Mouse (Mus musculus): ENCODE measurements around the gene Izumo3.
"Not testable (repeated sequence)": the region's sequence is repeated elsewhere in the genome, so short reads cannot be mapped to it uniquely, and the experiment has no call there.

Izumo3 gene

GRCm38 (mm10) chr4:92147134-92147533 lies at the start of gene Izumo3:
Gene Izumo3 (minus strand): TSS chr4:92147234.
- DNase-seq (ENCODE audit: low read depth, low spot score) = no peak

GRCm38 (mm10) chr4:92191649-92192048 lies 44.6 kb upstream of the Izumo3 start, which contains the start of gene Gm12666:
Gene Gm12666 (minus strand): TSS chr4:92191749.
- not testable (repeated sequence) for DNase-seq (ENCODE audit: low read depth, low spot score)

GRCm38 (mm10) chr4:92152646-92153045 lies 5.6 kb upstream of the Izumo3 start:
- DNase-seq (ENCODE audit: low read depth, low spot score) = no peak

- no peak for DNase-seq (ENCODE audit: low read depth, low spot score)
Measured at GRCm38 (mm10) chr4:92111390-92111988, 35.5 kb downstream of the Izumo3 start.

- no peak for DNase-seq (ENCODE audit: low read depth, low spot score)
Measured at GRCm38 (mm10) chr4:92097386-92097785, 49.6 kb downstream of the Izumo3 start.

GRCm38 (mm10) chr4:92095951-92096350 lies 51.1 kb downstream of the Izumo3 start:
- no peak for DNase-seq (ENCODE audit: low read depth, low spot score)
